Mouse (Mus musculus) thymus, postnatal 10 days (tissue): ENCODE measurements around the gene Arhgap35.
"Not testable (repeated sequence)": the region's sequence is repeated elsewhere in the genome, so short reads cannot be mapped to it uniquely, and the experiment has no call there.

Source experiments
- DNase-seq, 2 experiments: peaks; one replicate each; pipeline ENCODE4 v3.0.0; 2021; ENCODE audit warnings: low spot score in 2 of 2

Gene Arhgap35

DNA sequence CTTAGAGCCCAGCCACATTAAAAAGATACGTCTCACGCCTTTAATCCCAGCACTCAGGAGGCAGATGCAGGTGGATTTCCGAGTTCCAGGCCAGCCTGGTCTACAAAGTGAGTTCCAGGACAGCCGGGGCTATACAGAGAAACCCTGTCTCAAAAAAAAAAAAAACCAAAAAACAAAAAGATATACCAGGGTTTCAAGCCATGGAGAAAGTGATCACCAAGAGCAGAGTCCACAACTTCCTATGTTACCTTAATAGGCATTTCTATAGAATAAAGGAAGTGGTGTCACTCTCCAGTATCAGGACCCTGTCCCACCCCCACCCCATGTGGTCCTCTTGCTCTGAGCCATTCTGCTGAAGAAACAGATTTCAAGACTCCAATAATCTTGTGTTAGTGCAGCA lies 8.0 kb downstream of the Arhgap35 start:
- not testable (repeated sequence) for DNase-seq

DNA sequence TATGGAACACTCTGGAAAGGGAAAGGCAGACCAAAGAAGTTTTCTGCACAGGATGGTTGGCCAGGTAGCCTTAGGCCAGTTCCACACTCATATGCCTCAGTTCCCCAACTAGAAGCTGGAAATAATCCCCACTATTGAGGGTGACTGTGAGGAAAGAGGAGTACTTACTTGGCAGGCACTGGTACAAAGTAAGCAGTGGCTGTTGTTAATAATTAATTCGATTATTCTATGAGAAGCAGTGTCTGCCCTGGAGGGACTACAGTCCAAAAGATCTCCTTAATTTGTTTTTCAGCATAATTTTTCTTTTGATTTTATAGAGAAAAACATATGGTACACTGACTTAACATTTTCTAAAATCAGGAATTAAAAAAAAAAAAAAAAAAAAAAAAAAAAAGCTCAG lies 10.7 kb downstream of the Arhgap35 start:
- no peak for DNase-seq

DNA sequence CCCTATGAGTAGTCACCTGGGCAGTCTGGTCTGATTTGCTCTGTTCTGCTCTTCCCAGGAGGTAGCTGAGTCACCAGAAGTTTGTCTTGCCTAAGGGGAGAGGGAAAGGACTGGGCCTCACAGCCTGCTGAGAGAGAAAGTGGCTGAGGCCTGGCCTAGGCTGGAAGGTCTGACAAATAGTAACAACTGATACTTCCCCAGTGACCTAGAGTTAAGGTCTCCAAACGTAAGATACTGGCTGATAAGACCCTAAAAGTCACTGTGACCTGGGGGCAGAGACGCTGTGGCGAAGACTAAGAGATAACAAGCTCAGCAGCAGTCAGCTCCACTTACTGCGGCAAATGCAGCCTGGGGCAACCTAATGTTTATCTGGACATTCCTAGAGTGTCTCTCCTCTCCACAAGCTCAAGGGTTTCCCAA lies 13.1 kb downstream of the Arhgap35 start:
- no peak for DNase-seq

DNA sequence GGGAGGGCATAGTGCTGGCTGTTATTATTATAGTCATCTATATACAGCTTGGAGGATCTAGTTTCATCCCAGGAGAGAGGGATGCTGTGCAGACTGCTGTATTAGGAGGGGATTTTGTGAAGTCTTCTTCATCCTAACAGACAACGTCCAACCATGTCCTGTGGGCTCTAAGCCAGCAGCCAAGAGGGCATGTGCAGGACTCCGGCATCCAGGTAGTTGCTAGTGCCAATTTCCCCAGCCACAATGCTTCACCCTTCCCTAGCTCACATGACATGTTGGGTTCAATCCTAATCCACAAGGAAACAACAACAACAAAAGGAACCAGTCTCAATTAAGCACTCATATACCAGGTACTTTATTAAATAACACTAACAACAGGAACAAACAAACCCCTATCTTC lies 15.8 kb downstream of the Arhgap35 start:
- DNase-seq, result no peak

DNA sequence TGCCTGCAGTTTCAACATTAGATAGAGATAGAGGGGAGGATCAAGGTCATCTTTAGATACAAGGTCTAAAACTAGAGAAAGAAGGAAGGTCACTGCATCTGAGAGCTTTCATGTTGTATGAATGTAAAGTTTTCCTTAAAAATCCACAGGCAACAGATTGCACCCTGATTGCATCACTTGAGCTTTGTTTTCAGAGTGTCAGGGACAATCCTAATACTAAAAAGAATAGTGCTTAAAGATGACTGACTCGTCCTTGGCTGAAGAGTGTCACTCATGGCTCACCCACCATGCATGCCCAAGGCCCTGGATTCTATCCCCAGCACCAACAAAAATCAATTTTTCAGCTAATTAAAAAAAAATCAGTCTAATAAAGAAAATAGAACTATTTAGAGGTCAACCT lies 23.5 kb downstream of the Arhgap35 start:
- no peak for DNase-seq

DNA sequence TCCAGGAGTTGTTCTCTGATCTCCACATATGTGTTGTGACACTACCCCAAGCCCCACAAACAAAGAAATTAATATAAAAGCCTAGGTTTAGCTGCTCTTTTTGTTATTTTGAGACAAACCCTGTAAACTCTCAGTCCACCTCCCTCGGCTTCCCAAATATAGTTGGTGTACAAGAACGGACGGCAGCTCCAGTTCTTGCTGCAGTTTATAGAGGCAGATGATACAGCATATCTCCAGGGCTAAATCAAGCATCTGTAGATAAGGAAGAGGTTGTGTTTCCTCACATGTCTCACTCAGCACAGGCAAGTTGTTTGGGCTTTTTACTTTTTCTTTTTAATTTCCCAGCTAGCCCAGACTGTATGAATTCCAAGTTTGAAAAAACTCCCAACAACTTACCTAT lies 27.1 kb downstream of the Arhgap35 start:
- no peak for DNase-seq

DNA sequence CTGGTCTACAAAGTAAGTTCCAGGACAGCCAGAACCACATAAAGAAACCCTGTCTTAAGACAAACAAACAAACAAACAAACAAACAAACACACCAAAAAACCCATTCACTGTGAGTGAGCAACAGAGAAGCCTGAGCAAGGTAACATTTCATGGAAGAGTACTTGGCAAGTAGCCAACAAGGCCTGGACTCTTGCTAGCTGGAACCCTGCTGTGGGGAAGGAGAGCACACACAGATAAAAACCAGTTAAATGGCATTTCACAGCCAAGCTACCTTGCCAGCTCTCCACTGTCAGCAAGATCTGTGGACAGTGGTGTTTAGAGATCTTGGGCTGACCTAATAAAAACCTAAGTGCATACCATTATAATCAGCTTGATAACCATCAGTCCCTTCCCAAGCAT lies 30.4 kb downstream of the Arhgap35 start:
- DNase-seq, result no peak

DNA sequence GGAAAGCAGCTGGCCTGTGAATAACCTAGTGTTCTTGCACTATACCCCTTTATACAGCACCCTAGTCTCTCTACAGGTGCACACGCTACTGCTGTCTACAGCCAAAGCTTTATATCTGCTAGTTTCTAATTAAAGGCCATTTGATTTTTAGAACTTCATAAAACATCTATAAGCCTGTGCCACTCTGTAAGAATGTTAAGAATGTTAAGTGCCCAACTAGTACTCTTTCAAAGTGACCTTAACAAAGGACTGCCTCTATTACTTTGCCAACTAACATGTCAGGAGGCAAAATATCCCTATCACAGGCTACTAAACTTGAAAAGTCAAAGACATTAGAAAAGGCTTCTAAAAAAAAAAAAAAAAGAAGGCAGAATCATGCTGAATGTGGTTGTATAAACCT lies 31.0 kb downstream of the Arhgap35 start:
- DNase-seq, result no peak

DNA sequence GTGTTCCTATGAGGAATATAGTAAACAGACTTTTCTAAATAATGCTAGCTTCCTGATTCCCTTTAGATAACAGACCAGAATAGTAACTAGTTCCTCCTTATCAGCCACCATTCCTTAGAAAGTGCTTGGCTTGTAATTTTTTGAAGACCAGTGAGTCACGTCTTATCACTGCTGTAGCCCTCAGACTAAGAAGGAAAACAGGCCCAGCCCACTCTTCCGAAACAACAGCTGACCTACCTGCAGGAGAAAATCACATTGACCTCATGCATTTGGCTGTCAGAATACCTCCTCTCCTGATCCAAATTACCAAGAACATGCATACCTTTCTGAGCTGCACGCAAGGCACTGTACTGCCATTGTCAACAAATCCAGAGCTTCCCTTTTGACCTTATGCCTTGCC lies 32.5 kb downstream of the Arhgap35 start:
- no peak for DNase-seq

DNA sequence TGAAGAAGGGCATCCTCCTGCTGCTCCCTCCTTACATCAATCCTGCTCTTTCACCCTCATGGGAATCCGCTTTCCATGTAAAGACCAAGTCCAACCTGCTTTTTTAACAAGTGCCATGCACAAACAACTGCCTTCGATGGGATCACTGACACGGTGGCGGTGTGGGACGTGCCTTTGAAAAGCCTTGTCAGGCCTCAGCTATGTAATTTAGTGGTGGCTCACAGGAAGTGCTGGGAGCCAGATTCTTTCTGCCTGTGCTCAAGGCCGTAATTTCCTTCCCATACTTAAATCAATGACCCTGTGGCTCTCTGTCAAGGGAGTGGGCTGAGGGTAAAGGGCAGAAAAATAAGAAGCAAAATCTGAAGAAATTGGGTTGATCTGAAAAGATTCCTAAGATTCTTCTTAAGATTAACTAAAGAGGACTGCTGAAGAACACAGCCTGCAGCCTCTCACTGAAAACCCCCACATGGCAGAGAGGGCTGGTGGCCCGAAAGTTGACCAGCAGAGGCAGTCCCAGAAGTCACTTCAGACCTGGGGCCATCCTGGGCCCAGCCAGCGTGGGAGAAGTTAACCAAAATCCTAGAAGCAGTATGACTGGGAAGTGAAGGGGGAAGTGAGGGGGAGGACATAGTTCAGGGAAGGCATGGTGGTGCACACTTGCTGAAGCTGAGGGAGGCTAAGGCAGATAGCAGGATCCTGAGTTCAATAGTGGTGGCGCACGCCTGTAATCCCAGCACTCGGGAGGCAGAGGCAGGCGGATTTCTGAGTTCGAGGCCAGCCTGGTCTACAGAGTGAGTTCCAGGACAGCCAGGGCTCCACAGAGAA lies 33.3 kb downstream of the Arhgap35 start:
- no peak for DNase-seq

DNA sequence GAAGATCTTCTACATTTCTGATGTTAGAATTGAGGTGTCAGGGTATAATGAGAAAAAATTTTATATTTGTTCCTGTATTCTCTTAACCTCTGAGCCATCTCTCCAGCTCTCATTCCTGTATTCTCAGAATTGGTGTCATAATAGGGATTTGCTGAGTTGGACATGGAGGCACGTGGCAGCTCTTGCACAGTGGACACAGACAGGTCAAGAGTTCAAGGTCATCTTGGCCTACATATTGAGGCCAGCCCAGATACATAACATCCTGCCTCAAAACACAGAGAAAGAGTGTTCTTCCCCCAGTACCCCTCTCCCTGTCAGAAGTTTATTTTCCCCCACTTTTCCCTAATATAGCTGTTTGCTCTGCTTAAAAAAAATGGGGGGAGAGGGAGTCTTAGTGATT lies 38.1 kb downstream of the Arhgap35 start:
- DNase-seq, result no peak

DNA sequence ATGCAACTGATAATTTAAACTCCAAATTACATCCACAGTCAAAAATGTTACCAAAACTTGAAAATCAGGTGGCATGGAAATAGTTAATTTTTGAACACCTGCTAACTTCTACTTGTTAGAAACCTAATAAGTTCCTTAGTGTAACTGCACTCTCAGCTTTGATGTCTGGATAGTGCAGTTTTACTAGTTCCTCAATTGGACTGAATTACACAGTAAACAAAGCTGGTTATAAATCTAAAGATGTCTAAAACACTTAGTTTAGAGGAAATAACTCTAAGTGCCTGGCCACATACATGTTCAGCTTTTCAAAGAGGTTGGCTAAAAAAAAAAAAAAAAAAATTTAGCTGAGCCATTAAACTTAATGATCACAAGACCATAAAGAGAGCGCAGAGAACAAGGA lies 43.6 kb downstream of the Arhgap35 start:
- no peak for DNase-seq

DNA sequence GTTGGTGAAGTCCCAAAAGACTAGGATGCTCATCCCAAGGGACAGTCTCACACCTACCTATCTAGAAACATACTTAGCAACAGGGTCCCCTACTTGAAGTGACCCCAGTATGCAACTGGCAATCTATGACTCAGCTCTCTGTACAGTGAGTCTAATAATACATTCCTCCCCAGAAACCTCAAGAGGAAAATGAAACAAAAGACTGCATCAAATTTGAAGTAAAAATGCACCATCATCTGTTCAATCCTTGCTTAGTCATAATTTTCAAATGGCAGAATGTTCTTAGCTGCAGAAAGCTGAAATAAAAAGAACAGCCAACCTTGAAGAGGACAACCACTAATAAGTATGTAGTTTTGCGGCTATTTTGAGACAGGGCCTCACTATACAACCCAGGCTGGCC lies 44.1 kb downstream of the Arhgap35 start:
- no peak for DNase-seq

DNA sequence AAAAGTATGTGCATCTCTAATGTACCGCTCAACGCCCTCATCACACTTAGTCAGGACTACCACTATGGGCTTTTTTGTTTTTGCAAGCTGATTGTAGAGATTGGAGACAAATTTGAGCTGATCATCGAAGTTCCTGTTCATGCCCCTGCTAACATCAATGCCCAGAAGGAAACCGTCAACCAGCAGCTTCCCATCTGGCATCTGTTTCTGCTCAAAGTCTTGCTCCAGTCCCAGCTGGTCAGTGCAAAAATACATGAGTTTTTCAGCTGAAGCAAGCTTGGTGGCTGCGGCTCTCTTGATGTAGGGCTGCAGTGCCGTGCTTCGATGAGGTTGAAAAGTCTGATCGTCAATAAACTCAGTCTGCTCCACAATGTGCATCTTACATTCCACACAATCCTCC lies 50.3 kb downstream of the Arhgap35 start:
- DNase-seq, result no peak

DNA sequence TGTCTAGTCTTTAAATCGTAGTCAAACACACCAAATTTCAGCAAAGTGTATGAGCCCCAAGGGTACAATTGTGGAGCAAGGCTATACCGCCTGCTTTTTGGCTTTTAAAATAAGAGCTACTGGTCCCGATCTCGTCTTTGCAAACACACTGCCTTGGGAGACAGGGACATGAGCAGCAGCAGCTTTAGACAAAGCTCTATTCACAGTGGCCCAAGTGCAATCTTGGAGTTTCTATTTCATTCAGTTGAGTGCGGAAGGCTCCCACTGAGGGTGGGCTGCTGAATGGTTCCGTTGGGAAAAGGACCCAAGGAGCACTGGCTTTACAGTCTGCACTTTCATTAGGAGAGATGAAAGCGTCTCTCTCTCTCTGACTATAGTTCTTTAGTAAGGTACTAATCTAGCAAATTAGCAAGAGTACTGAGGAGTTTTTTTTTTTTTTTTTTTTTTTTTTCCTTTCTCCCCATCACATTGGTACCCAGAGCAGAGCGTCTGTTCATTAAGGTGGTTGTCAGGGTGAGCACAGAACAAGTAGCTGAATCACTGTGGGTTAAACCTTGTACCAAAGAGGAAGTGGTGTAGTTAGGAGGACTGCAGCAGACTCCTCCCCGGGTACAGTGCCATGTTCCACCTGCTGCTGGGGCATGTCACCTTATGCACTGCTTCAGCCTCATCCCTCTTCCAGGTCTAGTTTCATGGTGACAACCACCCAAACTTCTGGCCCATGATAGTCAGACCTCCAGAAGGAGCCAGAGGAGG lies 56.8 kb downstream of the Arhgap35 start:
- no peak for DNase-seq

DNA sequence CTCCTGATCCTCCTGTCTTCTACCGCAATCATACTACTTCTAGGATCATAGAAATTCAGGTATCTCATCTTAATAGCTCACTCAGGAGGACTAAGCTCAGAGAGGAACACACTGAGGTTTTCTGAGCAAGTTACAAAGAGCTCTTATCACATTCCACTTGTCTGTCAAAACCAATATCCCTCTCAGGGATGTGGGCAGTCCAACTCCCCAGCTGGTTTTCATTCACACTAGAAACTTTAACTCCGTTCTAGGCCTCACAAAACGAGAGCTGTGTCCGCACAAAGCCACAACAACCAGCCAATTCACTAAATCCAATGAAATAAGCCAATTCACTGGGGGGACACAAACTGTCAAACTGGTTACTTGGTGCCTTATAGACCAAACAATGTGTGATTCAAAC lies 57.5 kb downstream of the Arhgap35 start:
- no peak for DNase-seq

DNA sequence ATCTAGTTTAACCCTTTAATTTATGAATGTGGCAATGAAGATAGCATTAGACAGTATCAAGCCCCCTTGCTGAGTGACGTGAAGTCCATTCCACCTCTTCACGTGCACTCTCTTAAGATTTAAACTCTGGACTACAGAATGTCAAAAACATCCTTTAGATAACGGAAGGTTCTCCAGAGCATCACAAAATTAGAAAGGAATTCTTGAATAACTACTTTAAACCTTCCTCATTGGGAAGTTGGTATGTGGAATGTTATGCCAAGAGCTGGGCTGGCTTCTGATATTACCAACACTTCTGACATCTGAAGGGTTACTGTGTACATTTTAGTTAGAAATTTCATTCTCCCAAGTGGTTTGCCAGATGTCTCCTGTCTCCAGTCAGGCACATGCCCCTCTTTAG lies 60.6 kb downstream of the Arhgap35 start:
- DNase-seq, result no peak

DNA sequence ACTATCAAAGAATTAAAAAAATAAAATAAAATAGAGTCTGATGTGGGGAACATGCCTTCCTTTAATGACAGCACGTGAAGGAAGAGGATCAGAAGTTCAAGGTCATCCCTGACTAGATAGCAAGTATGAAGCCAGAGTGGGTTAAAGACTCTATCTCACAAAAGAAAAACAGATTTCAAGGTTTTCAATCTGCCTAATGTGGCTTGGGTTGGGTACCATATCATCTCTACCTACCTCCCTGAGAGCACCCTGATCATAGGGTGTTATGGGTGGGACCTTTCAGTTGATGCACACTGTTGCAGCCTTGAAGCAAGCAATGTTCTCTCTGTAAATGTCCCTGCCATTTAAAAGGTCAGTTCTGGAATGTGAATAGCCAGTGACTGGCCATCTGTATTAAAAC lies 63.2 kb downstream of the Arhgap35 start:
- no peak for DNase-seq

DNA sequence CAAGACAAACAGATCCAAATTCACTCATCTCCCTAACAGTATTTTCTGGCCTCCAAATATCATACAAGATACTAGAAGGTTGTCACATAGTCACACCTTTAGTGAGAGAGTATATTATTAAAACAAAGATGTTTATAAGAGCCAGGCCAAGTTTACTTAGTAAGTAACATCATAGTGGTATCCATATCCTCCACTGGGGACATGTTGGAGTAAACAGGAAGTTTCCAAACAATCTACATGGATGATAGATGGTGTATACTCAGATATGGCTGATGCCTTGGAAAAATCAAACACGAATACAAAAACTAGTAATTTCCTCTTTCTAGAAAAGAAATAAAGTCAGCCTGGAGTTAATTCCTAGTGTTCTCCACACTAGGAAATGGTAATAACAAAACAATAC lies 65.5 kb downstream of the Arhgap35 start:
- DNase-seq, result no peak

DNA sequence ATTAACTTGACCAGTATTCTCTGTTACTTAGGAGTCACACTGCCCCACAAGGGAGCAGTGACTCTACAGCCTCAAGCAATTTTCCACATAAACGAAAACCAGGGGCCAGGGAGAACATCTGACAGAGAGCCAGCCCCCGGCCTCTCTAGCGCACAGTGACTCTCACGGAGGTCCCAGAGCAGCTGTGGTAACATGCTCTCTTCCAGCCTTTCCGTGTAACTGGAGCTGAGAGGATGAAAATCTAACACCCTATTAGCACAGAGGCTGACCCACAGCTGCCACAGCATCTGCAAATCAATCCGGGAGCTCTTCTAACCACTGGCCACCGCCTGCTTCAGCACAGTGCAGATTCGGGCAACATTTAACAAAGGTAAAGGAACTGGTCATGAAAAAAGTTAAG lies 70.0 kb downstream of the Arhgap35 start:
- DNase-seq, result no peak

DNA sequence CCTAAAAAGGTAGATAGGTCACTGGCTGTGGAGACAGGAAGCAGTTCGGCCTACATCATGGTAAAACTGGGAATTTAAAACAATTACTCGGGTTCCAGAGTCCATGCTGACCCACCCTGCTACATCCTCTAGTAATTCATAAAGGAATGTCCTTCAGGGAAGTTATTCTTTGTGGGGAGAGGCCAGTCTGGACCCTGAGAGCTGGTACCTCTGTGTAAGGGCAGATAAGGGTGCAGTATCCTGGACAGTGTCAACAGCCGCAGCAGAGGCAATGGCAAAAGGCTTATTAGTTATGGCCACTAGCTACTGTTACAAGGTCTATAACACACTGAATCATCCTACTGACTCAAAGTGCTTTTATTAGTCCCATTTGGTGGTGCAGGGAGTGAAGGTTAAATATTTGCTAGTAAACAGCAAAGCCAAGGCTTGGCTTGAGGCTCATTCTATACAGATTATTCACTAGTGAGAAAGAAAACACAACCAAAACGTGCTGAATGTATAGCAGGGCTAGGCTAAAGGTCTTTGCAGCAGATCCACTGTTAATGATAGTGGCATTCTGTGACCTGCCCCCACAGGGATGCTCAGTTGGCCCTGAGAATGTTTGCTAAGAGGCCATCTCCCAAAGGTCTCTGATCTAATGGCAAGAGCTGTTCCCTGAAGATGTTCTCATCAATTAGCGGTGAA lies 77.4 kb downstream of the Arhgap35 start:
- no peak for DNase-seq

DNA sequence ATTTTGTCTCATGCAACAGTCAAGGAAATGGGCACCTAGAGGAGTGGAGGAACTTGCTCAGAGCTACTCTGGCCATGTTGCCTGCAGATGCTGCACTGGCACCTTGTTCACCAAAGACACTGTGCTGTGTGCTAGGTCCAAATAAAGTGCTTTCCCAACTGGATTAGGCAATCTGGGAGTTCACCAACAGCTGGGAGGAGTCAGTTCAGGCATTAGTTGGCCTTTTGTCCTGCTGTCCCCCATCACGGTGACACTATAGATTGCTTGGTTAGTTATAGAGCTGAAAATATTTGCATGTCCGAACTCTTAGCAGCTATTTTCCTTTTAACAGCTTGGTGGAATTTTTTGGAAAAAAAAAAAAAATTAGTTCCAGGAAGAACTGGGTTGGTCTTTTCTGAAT lies 88.8 kb downstream of the Arhgap35 start:
- DNase-seq, result no peak

DNA sequence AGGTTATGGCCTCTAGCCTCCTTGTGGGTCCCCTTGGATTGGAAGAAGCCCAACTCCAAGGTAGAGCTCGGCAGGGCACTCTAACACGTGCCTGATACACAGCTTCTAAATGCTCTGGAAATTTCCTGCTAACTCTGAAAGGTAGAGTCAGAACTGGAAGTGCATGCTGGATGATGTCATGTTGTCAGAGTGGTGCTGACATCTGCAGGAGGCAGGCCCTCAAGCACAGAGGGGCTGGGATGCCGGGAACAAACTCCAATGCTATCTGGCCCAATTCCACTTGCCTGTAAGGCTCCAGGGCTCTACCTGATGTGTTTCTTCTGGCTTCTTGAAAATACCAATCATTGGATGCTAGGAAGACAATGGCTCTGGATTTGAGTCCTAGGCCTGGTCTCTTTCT lies 89.3 kb downstream of the Arhgap35 start:
- DNase-seq, result no peak
